Mouse (Mus musculus) brown adipose tissue, adult 24 weeks (tissue): ENCODE measurements around the gene Trp63. TPM values are rescaled to one million over a fixed set of nuclear protein-coding genes. Genes with fewer than 3 reads are reported as not detected.
"Not testable (repeated sequence)": the region's sequence is repeated elsewhere in the genome, so short reads cannot be mapped to it uniquely, and the experiment has no call there.

ENCODE experiments used
- H3K27ac ChIP-seq: fragments of 200-500 bp; replicated peaks from 2 replicates; pipeline ENCODE4 v1.5.1; 2012; ENCODE audit warnings: low read depth, mild to moderate bottlenecking, low read length
- H3K4me1 ChIP-seq: fragments of 200-500 bp; 2 replicates; pipeline ENCODE4 v1.6.1; 2012; ENCODE audit warnings: low read length, mixed read lengths; ENCODE audit not compliant: control insufficient read depth, insufficient read depth, insufficient read length
- H3K4me3 ChIP-seq: fragments of 200-500 bp; 2 replicates; pipeline ENCODE4 v1.5.1; 2012; ENCODE audit warnings: low read depth, mild to moderate bottlenecking, low read length, moderate library complexity; ENCODE audit not compliant: insufficient read depth
- polyA plus RNA-seq: library from polyadenylated mRNA; stranded (reverse); fragments of >200 nt; gene quantifications from 2 replicates; pipeline ENCODE4 v1.2.4, GENCODE M21; 2012; ENCODE audit not compliant: missing spikeins, insufficient read depth, insufficient read length

The Trp63 gene
- polyA plus RNA-seq: 0.46 TPM in 1 of 2 replicates, not detected in the other

GRCm38 (mm10) chr16:25683531-25684248, at the start of gene Trp63:
Gene Trp63 (plus strand): TSS chr16:25683763.
- no peak within 1 kb of the TSS for H3K4me3 ChIP-seq
- H3K27ac ChIP-seq: no peak within 1 kb of the TSS
- H3K4me1 ChIP-seq: no peaks in the 10 kb centered on the region; the same call in 1 of the 2 replicates

DNA sequence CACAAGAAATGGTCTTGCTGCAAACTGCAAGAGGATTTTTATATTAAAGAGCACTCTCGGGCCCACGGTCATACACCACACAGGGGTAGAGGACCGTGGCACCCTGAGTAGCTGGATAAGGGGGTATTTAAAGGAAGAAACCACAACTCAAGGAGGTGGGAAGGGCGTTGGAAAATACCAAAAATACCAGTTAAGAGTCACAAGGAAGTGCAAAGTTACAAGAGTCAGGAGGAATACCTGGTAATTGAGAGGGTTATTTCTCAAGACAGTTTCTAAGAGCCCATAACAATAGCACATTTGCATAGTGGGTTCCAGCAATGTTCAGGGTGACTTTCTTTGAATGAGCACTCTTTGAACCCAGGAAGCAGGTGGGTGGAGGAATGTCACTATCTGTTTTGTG, 38.8 kb upstream of the Trp63 start:
- not testable (repeated sequence) for H3K4me1 ChIP-seq, H3K27ac ChIP-seq, H3K4me3 ChIP-seq

- Histone ChIP-seq H3K4me3 (no peak overlapping the region), H3K27ac (no peak overlapping the region), H3K4me1 (no peaks in the 10 kb centered on the region)
Observed at GRCm38 (mm10) chr16:25660510-25661235, 22.9 kb upstream of the Trp63 start.

- H3K27ac ChIP-seq: no peak overlapping the region
- no peak overlapping the region for H3K4me3 ChIP-seq
- H3K4me1 ChIP-seq: no peaks in the 10 kb centered on the region
Observed at GRCm38 (mm10) chr16:25663116-25663515, 20.4 kb upstream of the Trp63 start.

GRCm38 (mm10) chr16:25673861-25674440, 9.6 kb upstream of the Trp63 start:
- Histone ChIP-seq H3K4me1 (no peaks in the 10 kb centered on the region), H3K4me3 (no peak overlapping the region), H3K27ac (no peak overlapping the region)

- H3K4me3 ChIP-seq: no peak overlapping the region
- H3K27ac ChIP-seq: no peak overlapping the region
- no peaks in the 10 kb centered on the region for H3K4me1 ChIP-seq
Observed at GRCm38 (mm10) chr16:25680369-25680768, 3.2 kb upstream of the Trp63 start.

GRCm38 (mm10) chr16:25682533-25682932, 1.0 kb upstream of the Trp63 start:
- no peak overlapping the region for H3K27ac ChIP-seq
- no peaks in the 10 kb centered on the region for H3K4me1 ChIP-seq
- no peak overlapping the region for H3K4me3 ChIP-seq

GRCm38 (mm10) chr16:25684572-25684971, 1.0 kb downstream of the Trp63 start:
- Histone ChIP-seq H3K27ac (no peak overlapping the region), H3K4me3 (no peak overlapping the region), H3K4me1 (no peaks in the 10 kb centered on the region; the same call in 1 of the 2 replicates)

DNA sequence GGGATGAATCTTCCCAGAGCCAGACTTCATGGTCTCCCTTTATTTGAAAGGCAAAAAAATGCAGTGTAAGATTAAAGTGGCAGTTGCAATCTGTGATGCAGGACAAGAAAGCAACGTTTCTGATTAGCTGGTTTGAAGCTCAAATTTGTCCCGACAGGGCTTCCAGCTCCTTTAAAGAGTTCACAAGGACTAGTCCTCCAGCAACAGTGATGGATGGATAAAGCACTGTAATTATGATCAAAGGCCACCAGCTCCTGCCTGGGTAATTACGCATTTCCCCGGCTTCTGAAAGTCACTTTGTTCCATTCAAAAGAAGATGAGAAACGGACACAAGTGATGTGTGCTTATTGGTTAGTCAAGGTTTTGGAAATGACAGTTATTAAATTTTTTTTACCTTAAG, 7.0 kb downstream of the Trp63 start:
- H3K27ac ChIP-seq: no peak overlapping the region
- H3K4me1 ChIP-seq: no peaks in the 10 kb centered on the region; the same call in 1 of the 2 replicates
- no peak overlapping the region for H3K4me3 ChIP-seq

DNA sequence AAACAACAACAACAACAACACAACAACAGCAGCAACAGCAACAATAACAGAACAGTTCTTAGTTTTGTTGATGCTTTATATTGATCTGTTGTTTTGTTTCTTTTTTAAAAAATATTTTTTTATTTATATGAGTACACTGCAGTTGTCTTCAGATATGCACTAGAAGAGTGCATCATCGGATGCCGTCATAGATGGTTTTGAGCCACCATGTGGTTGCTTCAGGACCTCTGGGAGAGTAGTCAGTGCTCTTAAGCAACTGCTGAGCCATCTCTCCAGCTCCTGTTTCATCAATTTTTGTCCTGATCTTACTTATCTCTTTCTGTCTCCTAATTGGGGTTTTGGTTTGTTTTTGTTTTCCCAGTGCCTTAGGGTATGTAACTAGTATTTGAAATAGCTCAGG, 17.7 kb downstream of the Trp63 start:
- no peaks in the 10 kb centered on the region for H3K4me1 ChIP-seq
- H3K4me3 ChIP-seq: no peak overlapping the region
- no peak overlapping the region for H3K27ac ChIP-seq

DNA sequence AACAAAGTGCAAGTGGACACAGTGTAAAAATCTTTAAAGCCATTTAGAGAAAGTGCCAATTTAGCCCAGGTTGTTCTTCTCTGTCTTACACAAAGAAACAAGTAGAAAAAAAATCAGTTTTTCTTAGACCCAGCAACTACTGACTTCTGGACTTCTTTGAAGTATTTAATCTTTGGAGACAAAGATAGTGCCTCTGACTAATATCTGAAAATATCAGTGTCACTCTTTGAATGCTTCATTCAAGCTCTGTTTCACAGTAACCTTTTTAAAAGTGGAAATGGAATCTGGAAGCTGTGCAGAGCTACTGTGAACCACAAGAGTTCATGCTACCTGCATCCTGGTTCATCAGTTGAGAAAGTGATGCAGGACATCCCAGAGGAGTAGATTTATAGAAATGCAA, 22.7 kb downstream of the Trp63 start:
- no peak overlapping the region for H3K27ac ChIP-seq
- H3K4me3 ChIP-seq: no peak overlapping the region
- no peaks in the 10 kb centered on the region for H3K4me1 ChIP-seq

DNA sequence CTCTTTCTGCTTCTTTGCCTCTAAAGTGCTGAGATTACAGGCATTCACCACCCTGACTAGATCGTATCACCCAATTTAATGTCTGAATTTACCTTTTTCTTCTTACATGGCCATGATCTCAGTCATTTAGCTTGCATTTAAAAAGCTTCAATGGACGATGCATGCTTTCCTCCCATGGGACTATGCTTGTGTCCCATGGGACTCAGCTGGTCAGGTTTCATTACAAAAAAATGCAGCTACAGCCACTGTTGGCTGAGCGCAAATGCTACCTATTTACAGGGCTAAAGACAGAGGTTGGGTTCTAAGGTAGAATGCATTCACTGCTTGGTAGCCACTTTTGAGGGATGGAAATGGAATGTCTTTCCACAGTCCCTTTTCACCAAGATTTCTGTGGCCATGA, 32.2 kb downstream of the Trp63 start:
- H3K4me1 ChIP-seq: no peaks in the 10 kb centered on the region
- H3K4me3 ChIP-seq: no peak overlapping the region
- no peak overlapping the region for H3K27ac ChIP-seq

DNA sequence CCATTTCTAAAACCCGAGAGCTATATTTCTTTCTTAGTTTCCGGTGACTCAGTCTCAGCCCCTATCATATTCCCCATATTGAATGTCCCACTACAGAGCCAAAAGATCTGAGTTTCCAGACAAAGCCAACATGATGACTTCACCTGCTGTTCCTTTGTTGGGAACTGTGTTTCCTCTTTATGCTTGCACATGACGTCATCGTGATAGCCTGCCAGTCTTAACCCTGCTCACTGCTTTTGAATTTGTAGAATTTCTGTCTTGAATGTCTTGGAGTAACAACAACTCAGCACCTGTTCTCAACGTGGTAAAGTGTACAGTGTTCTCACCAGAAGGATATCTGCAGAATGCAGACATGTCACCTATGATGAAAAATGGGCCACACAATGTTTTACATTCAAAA, 39.6 kb downstream of the Trp63 start:
- Histone ChIP-seq H3K27ac (no peak overlapping the region), H3K4me3 (no peak overlapping the region), H3K4me1 (no peaks in the 10 kb centered on the region)

DNA sequence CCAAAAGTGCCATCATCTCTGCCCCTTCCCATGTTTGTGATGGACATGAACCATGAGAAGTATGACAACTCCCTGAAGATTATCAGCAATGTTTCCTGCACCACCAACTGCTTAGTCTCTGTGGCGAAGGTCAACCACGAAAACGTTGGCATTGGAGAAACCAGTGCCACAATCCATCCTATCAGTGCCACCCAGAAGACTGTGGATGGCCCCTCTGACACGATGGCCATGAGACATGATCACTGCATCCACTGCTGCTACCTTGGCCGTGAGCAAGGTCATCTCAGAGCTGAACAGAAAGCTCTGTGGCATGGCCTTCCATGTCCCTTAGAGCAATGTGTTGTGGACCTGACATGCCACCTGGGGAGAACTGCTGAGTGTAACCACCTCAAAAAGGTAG, 43.4 kb downstream of the Trp63 start:
- no peak overlapping the region for H3K4me3 ChIP-seq
- H3K4me1 ChIP-seq: no peaks in the 10 kb centered on the region
- no peak overlapping the region for H3K27ac ChIP-seq

DNA sequence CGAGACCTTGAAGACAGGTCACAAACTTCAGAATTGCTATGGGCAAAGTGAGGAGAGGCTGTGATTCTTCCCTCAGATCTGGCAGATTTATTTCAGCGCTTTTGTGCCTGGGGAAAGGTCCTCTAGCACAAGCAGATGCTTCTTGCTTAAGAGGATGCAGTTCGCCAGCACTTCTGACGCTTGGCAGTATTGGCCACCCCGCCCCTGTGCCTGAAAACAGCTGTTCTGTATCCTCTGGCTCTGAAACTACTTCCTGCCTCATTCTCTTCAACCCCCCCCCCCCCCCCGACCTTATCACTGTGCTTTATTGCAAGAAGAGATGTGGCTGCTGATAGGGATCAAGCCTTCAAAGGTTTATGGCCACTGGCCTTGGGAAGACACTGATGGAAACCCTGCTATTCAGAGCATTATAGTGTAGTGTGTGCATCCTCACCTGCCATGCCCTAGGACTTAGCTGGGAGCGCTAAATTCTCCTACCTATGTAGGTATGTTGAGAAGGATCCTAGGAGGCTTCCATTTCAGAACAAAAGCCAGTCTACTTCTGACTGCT, 44.5 kb downstream of the Trp63 start:
- Histone ChIP-seq H3K4me1 (no peaks in the 10 kb centered on the region), H3K27ac (no peak overlapping the region), H3K4me3 (no peak overlapping the region)
